Mouse (Mus musculus): ENCODE data around the gene Gm13288.
"Not testable (repeated sequence)": the region's sequence is repeated elsewhere in the genome, so short reads cannot be mapped to it uniquely, and the experiment has no call there.

GRCm38 (mm10) chr4:88780320-88780719 lies 25.0 kb upstream of the Gm13288 start:
- not testable (repeated sequence) for TF ChIP-seq POLR2A (IDR thresholded peaks at IDR 0.05; ENCODE audit: low read depth, low read length); CTCF (IDR thresholded peaks at IDR 0.05; ENCODE audit: extremely low read depth, insufficient read depth, insufficient read length, insufficient replicate concordance)
